Mouse (Mus musculus): ENCODE results near the gene Ccdc57.
A peak's percentile ranks its signal among the peaks of the same experiment; 100 is the strongest.

Gene Ccdc57

GRCm38 (mm10) chr11:120932564-120933398 lies at the start of gene Ccdc57:
TSS of gene Ccdc57 (minus strand) at chr11:120932872.
- peak; percentile 82 for ATAC-seq (ENCODE audit: insufficient number of reproducible peaks, low FRiP score, low TSS enrichment)

GRCm38 (mm10) chr11:120982459-120982858 lies 49.8 kb upstream of the Ccdc57 start:
- no peak for ATAC-seq (ENCODE audit: insufficient number of reproducible peaks, low FRiP score, low TSS enrichment)

- ATAC-seq (ENCODE audit: insufficient number of reproducible peaks, low FRiP score, low TSS enrichment): no peak
These were observed 49.0 kb upstream of the Ccdc57 start for GRCm38 (mm10) chr11:120981661-120982060.

- ATAC-seq (ENCODE audit: insufficient number of reproducible peaks, low FRiP score, low TSS enrichment): no peak
These were observed 47.9 kb upstream of the Ccdc57 start for GRCm38 (mm10) chr11:120980427-120981035.

GRCm38 (mm10) chr11:120979711-120980426 lies 47.2 kb upstream of the Ccdc57 start:
- ATAC-seq (ENCODE audit: insufficient number of reproducible peaks, low FRiP score, low TSS enrichment): no peak

GRCm38 (mm10) chr11:120973318-120973717 lies 40.6 kb upstream of the Ccdc57 start:
- ATAC-seq (ENCODE audit: insufficient number of reproducible peaks, low FRiP score, low TSS enrichment): no peak

- no peak for ATAC-seq (ENCODE audit: insufficient number of reproducible peaks, low FRiP score, low TSS enrichment)
These were observed 38.6 kb upstream of the Ccdc57 start for GRCm38 (mm10) chr11:120971237-120971636.

GRCm38 (mm10) chr11:120969742-120970141 lies 37.1 kb upstream of the Ccdc57 start:
- ATAC-seq (ENCODE audit: insufficient number of reproducible peaks, low FRiP score, low TSS enrichment): no peak

GRCm38 (mm10) chr11:120965587-120965986 lies 32.9 kb upstream of the Ccdc57 start:
- no peak for ATAC-seq (ENCODE audit: insufficient number of reproducible peaks, low FRiP score, low TSS enrichment)

- no peak for ATAC-seq (ENCODE audit: insufficient number of reproducible peaks, low FRiP score, low TSS enrichment)
These were observed 31.8 kb upstream of the Ccdc57 start for GRCm38 (mm10) chr11:120964195-120965157.

GRCm38 (mm10) chr11:120962909-120963308 lies 30.2 kb upstream of the Ccdc57 start:
- no peak for ATAC-seq (ENCODE audit: insufficient number of reproducible peaks, low FRiP score, low TSS enrichment)

GRCm38 (mm10) chr11:120962050-120962771 lies 29.5 kb upstream of the Ccdc57 start:
- ATAC-seq (ENCODE audit: insufficient number of reproducible peaks, low FRiP score, low TSS enrichment): no peak

GRCm38 (mm10) chr11:120961594-120961993 lies 28.9 kb upstream of the Ccdc57 start:
- ATAC-seq (ENCODE audit: insufficient number of reproducible peaks, low FRiP score, low TSS enrichment): no peak

GRCm38 (mm10) chr11:120960248-120960647 lies 27.6 kb upstream of the Ccdc57 start:
- no peak for ATAC-seq (ENCODE audit: insufficient number of reproducible peaks, low FRiP score, low TSS enrichment)

- ATAC-seq (ENCODE audit: insufficient number of reproducible peaks, low FRiP score, low TSS enrichment): no peak
These were observed 26.9 kb upstream of the Ccdc57 start for GRCm38 (mm10) chr11:120959564-120959963.

- no peak for ATAC-seq (ENCODE audit: insufficient number of reproducible peaks, low FRiP score, low TSS enrichment)
These were observed 26.4 kb upstream of the Ccdc57 start for GRCm38 (mm10) chr11:120959066-120959465.

GRCm38 (mm10) chr11:120957731-120958257 lies 25.1 kb upstream of the Ccdc57 start:
- ATAC-seq (ENCODE audit: insufficient number of reproducible peaks, low FRiP score, low TSS enrichment): no peak

GRCm38 (mm10) chr11:120957052-120957451 lies 24.4 kb upstream of the Ccdc57 start:
- no peak for ATAC-seq (ENCODE audit: insufficient number of reproducible peaks, low FRiP score, low TSS enrichment)

GRCm38 (mm10) chr11:120955701-120956100 lies 23.0 kb upstream of the Ccdc57 start:
- no peak for ATAC-seq (ENCODE audit: insufficient number of reproducible peaks, low FRiP score, low TSS enrichment)

Measured in cerebellum, adult (tissue).